Mouse (Mus musculus) lung, adult 2 months (tissue): Measurements from ENCODE around the gene Syt8.

Source experiments
- CTCF ChIP-seq: fragments of 200-500 bp; IDR thresholded peaks from 2 replicates; pipeline ENCODE4 v1.5.1; 2011; ENCODE audit warnings: mild to moderate bottlenecking, low read length, control low read depth; ENCODE audit not compliant: insufficient read depth
- POLR2A ChIP-seq: fragments of 200-500 bp; IDR thresholded peaks from 2 replicates; pipeline ENCODE4 v1.6.1; 2011; ENCODE audit warnings: low read depth, mild to moderate bottlenecking, control low read depth, low read length, borderline replicate concordance; ENCODE audit errors: extremely low read depth

DNA sequence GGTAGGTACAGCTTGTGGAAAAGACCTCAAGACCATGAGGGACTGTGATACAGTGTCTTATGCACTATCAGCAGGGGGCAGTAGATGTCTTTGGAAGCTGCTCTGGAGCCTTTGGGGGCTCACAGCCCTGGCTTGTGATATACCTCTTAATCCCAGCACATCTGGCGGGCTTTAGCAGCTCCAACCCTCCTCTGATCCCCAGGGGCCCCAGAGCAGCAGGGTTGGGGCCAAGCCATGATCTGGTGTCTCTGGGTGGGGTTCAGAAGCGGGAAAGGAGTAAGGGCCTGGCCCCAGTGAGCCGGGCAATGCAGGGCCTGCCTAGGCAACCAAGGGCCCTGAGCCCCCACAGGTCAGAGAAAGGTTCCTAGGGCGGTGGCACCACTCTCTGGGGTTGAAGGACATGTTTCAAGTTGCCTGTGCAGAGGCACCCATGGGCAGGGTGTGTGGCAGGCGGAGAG, 6.0 kb downstream of the Syt8 start:
- TF ChIP-seq POLR2A (no peak), CTCF (peak; percentile 50; the same call in 1 of the 2 replicates)
